Mouse (Mus musculus) olfactory bulb, adult 2 months (tissue): ENCODE data around the gene C130073F10Rik. TPM values are rescaled to one million over a fixed set of nuclear protein-coding genes. Genes with fewer than 3 reads are reported as not detected.
"Not testable (repeated sequence)": the region's sequence is repeated elsewhere in the genome, so short reads cannot be mapped to it uniquely, and the experiment has no call there.

ENCODE experiments used
- H3K27ac ChIP-seq: fragments of 200-500 bp; 2 replicates; pipeline ENCODE4 v1.5.1; 2012; ENCODE audit warnings: low read depth, low read length; ENCODE audit not compliant: insufficient read depth
- H3K4me1 ChIP-seq: fragments of 200-500 bp; 2 replicates; pipeline ENCODE4 v1.6.1; 2012; ENCODE audit warnings: low read length; ENCODE audit not compliant: control insufficient read depth, insufficient read depth
- H3K4me3 ChIP-seq: fragments of 200-500 bp; 2 replicates; pipeline ENCODE4 v1.5.1; 2012; ENCODE audit warnings: mild to moderate bottlenecking, low read depth, low read length, moderate library complexity; ENCODE audit not compliant: insufficient read depth
- CTCF ChIP-seq: fragments of 200-500 bp; IDR thresholded peaks from 2 replicates; pipeline ENCODE4 v1.5.1; 2012; ENCODE audit warnings: low read depth, mild to moderate bottlenecking, low read length, moderate library complexity; ENCODE audit not compliant: insufficient read depth
- POLR2A ChIP-seq: fragments of 200-500 bp; IDR thresholded peaks from 2 replicates; pipeline ENCODE4 v1.6.1; 2012; ENCODE audit warnings: mild to moderate bottlenecking, low read depth, low read length, moderate library complexity; ENCODE audit not compliant: insufficient read depth
- WGBS: fragments of 180-500 bp; shearing (Covaris S2); methylation state at CpG from one replicate; pipeline ENCODE4 v1.1.7; 2018; 5-methylcytosine and 5-hydroxymethylcytosine counted together
- polyA plus RNA-seq: library from polyadenylated mRNA; stranded (reverse); fragments of >200 nt; gene quantifications from 2 replicates; pipeline ENCODE4 v1.2.4, GENCODE M21; 2012; ENCODE audit warnings: low replicate concordance; ENCODE audit not compliant: missing spikeins, insufficient read depth, insufficient read length

The C130073F10Rik gene
- polyA plus RNA-seq: not detected in 2 replicates

- Histone ChIP-seq H3K4me1 (no peaks in the 10 kb centered on the region), H3K4me3 (no peak within 1 kb of the TSS), H3K27ac (no peak within 1 kb of the TSS)
- 88% methylated on average over 7 of the region's 7 CpGs for WGBS
- TF ChIP-seq POLR2A: no peak
- no peak for TF ChIP-seq CTCF
These were observed at the start of gene C130073F10Rik for GRCm38 (mm10) chr4:101893656-101894420. TSS of gene C130073F10Rik (minus strand) at chr4:101893789.

GRCm38 (mm10) chr4:101940107-101940506, 46.5 kb upstream of the C130073F10Rik start, which contains the start of gene Gm12794:
TSS of gene Gm12794 (plus strand) at chr4:101940407.
- not testable (repeated sequence) for H3K4me3 ChIP-seq, H3K27ac ChIP-seq, H3K4me1 ChIP-seq
- 72% methylated on average over 2 of the region's 2 CpGs for WGBS

- not testable (repeated sequence) for H3K4me1 ChIP-seq, H3K27ac ChIP-seq, H3K4me3 ChIP-seq
- WGBS: 78% methylated on average over 2 of the region's 2 CpGs
These were observed 15.2 kb upstream of the C130073F10Rik start, which contains the start of gene Gm12800 for GRCm38 (mm10) chr4:101908821-101909220. TSS of gene Gm12800 (plus strand) at chr4:101909121.

- Histone ChIP-seq H3K4me3 (no peak overlapping the region), H3K4me1 (no peaks in the 10 kb centered on the region)
- TF ChIP-seq POLR2A (no peak), CTCF (no peak)
These were observed 4.2 kb downstream of the C130073F10Rik start for GRCm38 (mm10) chr4:101889377-101889776.

GRCm38 (mm10) chr4:101883641-101884040, 9.9 kb downstream of the C130073F10Rik start:
- Histone ChIP-seq H3K4me1 (no peaks in the 10 kb centered on the region), H3K27ac (no peak overlapping the region), H3K4me3 (no peak overlapping the region)
- no peak for TF ChIP-seq CTCF
- TF ChIP-seq POLR2A: no peak
- 54% methylated on average over 3 of the region's 3 CpGs for WGBS

More at GRCm38 (mm10) chr4:101889377-101889776, 4.2 kb downstream of the C130073F10Rik start:
- H3K27ac ChIP-seq: no peak overlapping the region

GRCm38 (mm10) chr4:101875687-101876086, 17.9 kb downstream of the C130073F10Rik start:
- not testable (repeated sequence) for H3K4me1 ChIP-seq, H3K4me3 ChIP-seq, H3K27ac ChIP-seq
- 82% methylated on average over 15 of the region's 15 CpGs for WGBS

- H3K4me3 ChIP-seq, H3K4me1 ChIP-seq, H3K27ac ChIP-seq: not testable (repeated sequence)
- 81% methylated on average over 2 of the region's 2 CpGs for WGBS
These were observed 21.6 kb downstream of the C130073F10Rik start for GRCm38 (mm10) chr4:101872031-101872430.

- no peak overlapping the region for H3K4me3 ChIP-seq
- H3K4me1 ChIP-seq: no peaks in the 10 kb centered on the region
- H3K27ac ChIP-seq: no peak overlapping the region
- TF ChIP-seq POLR2A (no peak), CTCF (no peak)
- 91% methylated on average over 6 of the region's 6 CpGs for WGBS
These were observed 31.3 kb downstream of the C130073F10Rik start for GRCm38 (mm10) chr4:101862289-101862688.

GRCm38 (mm10) chr4:101860873-101861272, 32.7 kb downstream of the C130073F10Rik start:
- Histone ChIP-seq H3K4me1 (no peaks in the 10 kb centered on the region), H3K4me3 (no peak overlapping the region), H3K27ac (no peak overlapping the region)
- TF ChIP-seq CTCF (no peak), POLR2A (no peak)
- WGBS: 52% methylated on average over 6 of the region's 6 CpGs

- H3K4me3 ChIP-seq: no peak overlapping the region
These were observed 42.7 kb downstream of the C130073F10Rik start for GRCm38 (mm10) chr4:101850908-101851307.

GRCm38 (mm10) chr4:101843923-101844322, 49.7 kb downstream of the C130073F10Rik start, which contains the start of gene B020004J07Rik:
TSS of gene B020004J07Rik (minus strand) at chr4:101844023.
- not testable (repeated sequence) for H3K4me1 ChIP-seq

More at GRCm38 (mm10) chr4:101850908-101851307, 42.7 kb downstream of the C130073F10Rik start:
- 61% methylated on average over 2 of the region's 2 CpGs for WGBS
- no peak for TF ChIP-seq POLR2A
- Histone ChIP-seq H3K4me1 (no peaks in the 10 kb centered on the region), H3K27ac (no peak overlapping the region)

More at GRCm38 (mm10) chr4:101843923-101844322, 49.7 kb downstream of the C130073F10Rik start, which contains the start of gene B020004J07Rik:
- H3K4me3 ChIP-seq, H3K27ac ChIP-seq: not testable (repeated sequence)
- 93% methylated on average over 4 of the region's 4 CpGs for WGBS
